Mouse (Mus musculus): ENCODE results near the gene Atf7ip.

The Atf7ip gene

DNA sequence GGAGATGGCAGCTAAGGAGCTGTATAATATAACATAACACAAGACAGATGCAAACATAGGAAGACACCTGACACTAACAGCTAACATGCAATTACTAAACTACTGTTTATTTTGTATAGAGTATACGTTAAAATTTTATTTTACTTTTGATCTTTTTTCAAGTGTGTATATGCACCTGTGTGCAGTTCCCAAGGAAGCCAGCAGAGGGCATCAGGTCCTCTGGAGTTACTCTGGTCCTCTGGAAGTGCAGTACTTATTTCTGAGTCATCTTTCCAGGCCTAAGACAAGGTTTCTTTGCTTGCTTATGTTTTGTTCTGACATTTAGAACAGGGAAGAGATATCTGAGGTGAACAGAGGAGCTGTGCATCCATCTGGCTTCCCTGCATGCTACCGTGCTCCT is 138.2 kb downstream of the Atf7ip start:
- no peak for DNase-seq (ENCODE audit: low read depth in 2 of 2, low spot score in 2 of 2)

DNA sequence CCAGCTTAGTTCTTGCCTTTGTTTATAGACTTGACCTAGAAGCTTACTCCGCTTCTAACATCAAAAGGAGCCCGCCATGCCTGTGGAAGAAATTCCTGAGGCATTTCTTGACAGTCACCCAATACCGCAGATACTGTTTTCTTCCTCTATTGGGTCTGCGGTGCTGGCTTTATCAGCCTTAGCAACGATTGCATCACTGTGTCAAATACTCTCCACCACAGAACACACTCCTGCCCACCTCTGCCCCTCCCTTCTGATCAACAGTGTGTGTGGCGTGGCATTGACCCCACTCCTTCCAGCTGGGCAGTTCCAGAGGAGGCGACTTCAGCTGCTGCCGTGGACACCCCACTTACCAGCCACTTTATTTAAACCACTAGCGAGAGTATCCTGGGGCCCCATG is 139.8 kb downstream of the Atf7ip start:
- DNase-seq (ENCODE audit: low read depth in 2 of 2, low spot score in 2 of 2): no peak

DNA sequence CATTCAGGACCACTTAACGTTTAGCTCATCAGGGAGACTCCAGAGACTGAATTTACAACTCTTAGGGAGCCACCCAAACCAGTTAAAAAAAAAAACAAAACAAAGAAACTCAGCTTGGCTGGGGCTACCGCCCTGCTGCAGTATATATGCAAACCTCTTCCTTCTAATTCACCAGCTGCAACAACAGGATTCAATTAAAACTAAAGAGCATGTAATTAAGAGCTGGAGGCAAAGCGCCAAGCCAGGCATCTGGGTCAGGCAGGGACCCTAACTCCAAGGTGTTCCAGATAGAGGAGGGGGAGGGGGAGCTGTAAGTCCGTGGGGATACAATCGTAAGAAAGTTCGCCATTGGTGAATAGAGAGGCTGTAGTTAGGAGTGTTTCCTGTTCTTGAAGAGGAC is 140.2 kb downstream of the Atf7ip start:
- DNase-seq (ENCODE audit: low read depth in 2 of 2, low spot score in 2 of 2): no peak

DNA sequence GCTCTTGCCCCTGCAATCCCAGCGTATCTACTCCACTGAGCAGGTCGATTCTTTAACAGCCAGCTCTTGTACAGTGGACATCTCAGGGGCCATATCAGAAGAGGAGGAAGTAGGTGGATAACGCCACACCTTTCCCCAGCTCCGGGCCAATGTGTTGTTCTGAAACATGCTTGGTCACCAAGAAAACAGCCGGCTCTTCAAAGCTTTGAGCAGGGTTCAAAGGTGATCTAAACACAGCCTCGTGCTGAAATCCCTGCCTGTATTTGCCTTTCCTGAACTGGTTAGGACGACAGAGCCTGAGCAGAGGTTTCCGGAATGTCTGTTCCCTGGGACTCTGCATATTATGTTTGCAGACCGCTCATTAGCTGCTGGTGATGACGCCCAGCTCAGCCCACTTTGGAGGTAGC is 141.5 kb downstream of the Atf7ip start:
- DNase-seq (ENCODE audit: low read depth in 2 of 2, low spot score in 2 of 2): no peak

DNA sequence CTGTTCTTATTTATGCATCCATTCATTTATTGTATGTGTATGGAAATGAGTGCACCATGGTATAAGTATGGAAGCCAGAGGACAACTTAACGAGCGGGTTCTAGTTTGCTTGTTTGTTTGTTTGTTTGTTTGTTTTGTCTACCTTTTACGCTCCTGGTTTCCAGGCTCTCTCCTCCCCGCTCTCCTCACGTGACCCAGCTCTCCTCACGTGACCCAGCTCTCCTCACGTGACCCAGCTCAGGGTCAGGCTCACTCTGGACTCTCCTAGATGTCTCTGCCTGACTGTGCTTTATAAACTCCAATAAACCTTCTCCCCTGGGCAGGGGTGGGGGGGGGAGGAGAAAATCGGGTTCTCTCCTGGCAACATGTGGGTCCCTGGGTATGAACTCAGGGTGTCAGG is 144.7 kb downstream of the Atf7ip start:
- DNase-seq (ENCODE audit: low read depth in 2 of 2, low spot score in 2 of 2): no peak

DNA sequence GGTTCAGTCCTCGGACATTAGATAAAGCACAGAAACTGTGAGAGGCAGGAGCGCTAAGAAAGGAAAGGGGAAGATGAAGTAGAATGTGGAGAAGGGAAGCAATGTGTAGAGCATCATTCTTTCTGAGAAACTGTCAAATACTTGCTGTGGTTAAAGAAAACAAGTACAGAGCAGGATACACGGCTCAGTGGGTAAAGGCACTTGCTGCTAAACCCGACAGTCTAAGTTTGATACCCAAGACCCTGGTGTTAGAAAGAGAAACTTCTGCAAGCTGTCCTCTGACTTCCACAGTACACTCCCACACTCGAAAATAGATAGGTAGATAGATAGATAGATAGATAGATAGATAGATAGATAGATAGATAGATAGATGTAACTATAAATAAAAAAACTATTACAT is 147.4 kb downstream of the Atf7ip start:
- DNase-seq (ENCODE audit: low read depth in 2 of 2, low spot score in 2 of 2): no peak

DNA sequence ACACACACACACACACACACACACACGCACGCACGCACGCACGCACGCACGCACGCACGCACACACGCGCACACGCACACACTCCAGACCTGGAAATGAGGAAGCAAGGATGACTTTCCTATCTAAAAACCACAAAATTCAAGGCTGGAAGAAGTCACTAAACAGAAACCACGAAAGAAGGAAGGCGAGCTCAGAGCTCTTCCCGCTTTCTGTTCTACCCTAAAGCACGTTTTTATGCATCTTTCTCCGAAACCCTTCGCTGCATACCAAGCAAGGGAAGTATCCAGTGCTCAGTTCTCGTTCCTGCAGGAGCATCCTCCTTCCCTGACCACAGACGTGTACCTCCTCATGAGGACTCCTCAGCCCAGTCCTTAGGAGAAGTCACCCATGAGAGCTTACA is 148.5 kb downstream of the Atf7ip start:
- no peak for DNase-seq (ENCODE audit: low read depth in 2 of 2, low spot score in 2 of 2)

DNA sequence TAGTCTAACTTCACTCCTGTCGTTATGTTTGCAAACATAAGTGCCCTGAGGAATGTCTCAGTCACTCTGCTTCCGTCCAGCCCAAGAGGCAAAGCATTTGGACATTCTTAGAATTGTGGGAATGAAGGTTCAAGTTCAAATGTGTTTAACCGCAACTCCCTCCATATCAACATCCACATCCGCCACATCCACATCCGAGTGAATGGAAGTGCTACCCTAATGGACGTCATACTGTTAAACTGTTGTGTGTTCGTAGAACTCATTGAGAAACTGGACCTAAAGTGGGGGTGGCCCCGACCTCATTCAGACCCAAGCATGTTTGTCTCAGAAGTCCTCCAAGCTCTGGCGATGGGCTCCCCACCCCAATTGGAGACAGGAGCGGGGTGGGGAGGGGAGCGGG is 149.8 kb downstream of the Atf7ip start:
- DNase-seq (ENCODE audit: low read depth in 2 of 2, low spot score in 2 of 2): no peak

DNA sequence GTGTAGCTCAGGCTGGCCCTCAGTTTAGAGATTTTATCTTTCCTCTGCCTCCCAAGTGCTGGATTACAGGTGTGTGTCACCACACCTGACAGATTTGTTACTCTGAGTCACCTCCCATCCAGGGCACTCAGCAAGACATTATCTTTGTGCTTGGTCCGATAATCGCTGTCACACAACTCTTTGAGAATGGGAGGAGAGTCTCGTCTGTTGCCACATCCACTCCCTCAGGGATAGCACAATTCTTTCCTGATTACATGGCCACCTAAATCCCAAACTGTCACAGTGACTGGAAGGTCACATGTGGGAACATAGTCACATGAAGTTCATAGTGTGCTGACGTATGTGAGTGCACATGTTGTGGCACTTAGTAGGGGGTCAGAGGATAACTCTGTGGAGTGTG is 152.3 kb downstream of the Atf7ip start:
- DNase-seq (ENCODE audit: low read depth in 2 of 2, low spot score in 2 of 2): no peak

DNA sequence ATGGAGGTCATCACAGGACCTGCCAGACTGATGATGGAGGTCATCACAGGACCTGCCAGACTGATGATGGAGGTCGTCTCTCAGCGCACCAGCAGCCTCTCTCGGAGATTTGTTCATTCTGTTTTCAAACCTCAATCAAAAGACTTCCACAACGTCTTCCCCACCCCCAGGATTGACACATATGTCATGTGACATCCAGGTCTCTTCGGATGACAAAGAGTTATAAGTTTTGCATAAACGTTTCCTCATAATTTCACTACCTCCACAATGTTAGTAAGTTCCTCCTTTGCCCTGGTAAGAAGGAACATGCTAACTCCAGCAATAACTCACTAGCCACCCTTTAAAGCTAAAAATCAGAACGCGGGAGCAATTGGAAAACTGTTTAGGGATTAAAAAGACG is 153.3 kb downstream of the Atf7ip start:
- no peak for DNase-seq (ENCODE audit: low read depth in 2 of 2, low spot score in 2 of 2)
